Mouse (Mus musculus) limb, embryonic 11.5 days (tissue): ENCODE data around the gene Creb3l2. TPM values are rescaled to one million over a fixed set of nuclear protein-coding genes. Genes with fewer than 3 reads are reported as not detected.
A peak's percentile ranks its signal among the peaks of the same experiment; 100 is the strongest.

ENCODE experiments used
- ATAC-seq: fragments of 200-750 bp; cut with Nextera tagmentation; 2 replicates; pipeline ENCODE4 v1.8.0; 2017; ENCODE audit warnings: low read depth; ENCODE audit not compliant: insufficient number of reproducible peaks, low FRiP score, low TSS enrichment
- DNase-seq: peaks from one replicate; pipeline ENCODE4 v3.0.0-alpha.2; 2015; ENCODE audit warnings: low spot score
- H3K27ac ChIP-seq: fragments of 300-500 bp; sonication (generic); replicated peaks from 2 replicates; pipeline ENCODE4 v1.5.1; 2014; ENCODE audit warnings: low read depth, mild to moderate bottlenecking, low read length
- H3K27me3 ChIP-seq: fragments of 300-500 bp; sonication (generic); 2 replicates; pipeline ENCODE4 v1.6.1; 2014; ENCODE audit warnings: mild to moderate bottlenecking, low read length, mixed read lengths; ENCODE audit not compliant: control insufficient read depth, insufficient read depth
- H3K36me3 ChIP-seq: fragments of 300-500 bp; sonication (generic); 2 replicates; pipeline ENCODE4 v1.6.1; 2014; ENCODE audit warnings: mild to moderate bottlenecking, low read length, moderate library complexity, mixed read lengths; ENCODE audit not compliant: control insufficient read depth, insufficient read depth
- H3K4me1 ChIP-seq: fragments of 300-500 bp; sonication (generic); 2 replicates; pipeline ENCODE4 v1.6.1; 2014; ENCODE audit warnings: low read length, mixed read lengths; ENCODE audit not compliant: control insufficient read depth, insufficient read depth
- H3K4me2 ChIP-seq: fragments of 300-500 bp; sonication (generic); 2 replicates; pipeline ENCODE4 v1.6.1; 2014; ENCODE audit warnings: low read depth, mild to moderate bottlenecking, moderate library complexity; ENCODE audit not compliant: severe bottlenecking
- H3K4me3 ChIP-seq: fragments of 300-500 bp; sonication (generic); 2 replicates; pipeline ENCODE4 v1.5.1; 2014; ENCODE audit warnings: low read depth, low read length
- H3K9ac ChIP-seq: fragments of 300-500 bp; sonication (generic); 2 replicates; pipeline ENCODE4 v1.6.1; 2014; ENCODE audit warnings: mild to moderate bottlenecking, low read length
- H3K9me3 ChIP-seq: fragments of 300-500 bp; sonication (generic); 2 replicates; pipeline ENCODE4 v1.6.1; 2016; ENCODE audit warnings: low read length; ENCODE audit not compliant: control insufficient read depth
- WGBS: fragments of 180-500 bp; shearing (Covaris S2); extraction: QIAGEN DNeasy Blood & Tissue Kit; methylation state at CpG from one replicate; pipeline ENCODE4 v1.1.7; 2014; 5-methylcytosine and 5-hydroxymethylcytosine counted together
- polyA plus RNA-seq: library from polyadenylated mRNA; unstranded; fragments of >200 nt; fragmentation: Nextera tagmentation; extraction: Ambion mirVana; gene quantifications from 2 replicates; pipeline ENCODE4 v1.2.1, GENCODE M21; 2014

The Creb3l2 gene
- polyA plus RNA-seq, 1 experiment from 2014 or later, result 25.2 TPM

DNA sequence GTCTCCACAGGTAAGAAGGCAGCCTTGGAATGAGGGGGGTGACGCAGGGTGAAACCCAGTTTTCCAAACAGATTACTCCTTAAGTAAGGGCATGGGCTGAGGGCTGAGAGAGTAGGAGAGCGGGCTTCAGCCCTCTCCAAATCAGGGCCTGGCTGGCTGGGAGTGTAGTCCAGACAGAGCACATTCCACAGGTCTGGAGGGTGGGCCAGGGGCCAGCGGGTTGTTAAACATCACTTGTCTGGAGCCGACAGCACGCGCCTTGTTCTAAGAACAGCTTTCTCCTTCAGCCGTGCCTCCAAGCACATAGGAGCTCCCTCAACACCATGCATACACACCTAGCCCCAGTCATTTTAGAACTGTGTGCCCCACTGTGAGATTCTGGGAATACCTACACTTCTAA, 26.9 kb downstream of the Creb3l2 start:
- Histone ChIP-seq H3K4me2 (no peak overlapping the region), H3K9me3 (no peaks in the 10 kb centered on the region), H3K4me1 (peaks cover 25% of the 10 kb centered on the region), H3K9ac (no peak overlapping the region), H3K27ac (peak overlapping the region; percentile 38), H3K27me3 (no peaks in the 10 kb centered on the region), H3K4me3 (no peak overlapping the region), H3K36me3 (no peaks in the 10 kb centered on the region)
- ATAC-seq (peak; percentile 86; the same call in 1 of the 2 replicates), DNase-seq (peak; percentile 71)
- 25% methylated on average over 7 of the region's 7 CpGs for WGBS

DNA sequence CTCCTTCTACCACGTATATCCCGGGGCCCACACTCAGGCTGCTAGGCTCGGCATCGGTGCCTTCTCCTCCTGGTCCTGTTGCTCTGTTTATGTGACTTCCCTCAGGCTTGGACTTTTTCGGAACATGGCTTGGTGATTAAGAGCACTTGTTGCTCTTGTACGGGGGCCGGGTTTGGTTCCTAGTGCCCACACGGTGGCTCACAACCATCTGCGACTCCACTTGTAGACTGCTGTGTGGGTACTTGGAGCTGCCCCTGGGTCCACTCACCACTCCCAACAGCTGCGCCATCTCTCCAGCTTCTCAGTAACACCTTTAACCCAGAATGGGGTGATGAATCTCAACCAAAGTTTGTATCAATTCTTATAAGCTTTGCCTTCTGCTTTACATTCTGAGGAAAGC, 27.4 kb downstream of the Creb3l2 start:
- no peak for ATAC-seq
- WGBS, result 91% methylated on average over 10 of the region's 10 CpGs
- peaks cover 21% of the 10 kb centered on the region for H3K4me1 ChIP-seq

DNA sequence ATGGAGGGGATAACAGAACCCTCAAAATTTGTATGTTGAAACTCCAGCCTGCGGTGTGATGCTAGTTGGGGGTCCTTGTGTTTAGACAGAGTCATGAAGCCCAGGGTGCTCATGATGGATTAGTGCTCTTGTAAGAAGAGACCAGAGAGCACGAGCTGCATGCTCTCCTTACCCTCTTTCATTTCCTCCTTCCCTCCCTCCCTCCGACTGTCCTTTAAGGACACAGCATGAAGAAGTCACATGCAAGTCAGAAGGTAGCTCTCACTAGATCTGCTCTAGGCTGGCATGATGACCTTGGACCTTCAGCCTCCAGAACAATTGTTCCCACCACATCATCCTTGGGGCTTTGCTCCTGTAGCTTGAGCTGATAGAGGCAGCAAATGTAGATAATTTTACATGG, 30.2 kb downstream of the Creb3l2 start:
- H3K27me3 ChIP-seq, result no peaks in the 10 kb centered on the region
- no peaks in the 10 kb centered on the region for H3K9me3 ChIP-seq
- no peaks in the 10 kb centered on the region for H3K36me3 ChIP-seq
- H3K4me2 ChIP-seq, result no peak overlapping the region
- no peak for DNase-seq
- H3K27ac ChIP-seq, result no peak overlapping the region
- no peak overlapping the region for H3K9ac ChIP-seq
- no peak overlapping the region for H3K4me3 ChIP-seq
- ATAC-seq, result no peak
- 68% methylated on average over 3 of the region's 3 CpGs for WGBS
- H3K4me1 ChIP-seq, result peaks cover 18% of the 10 kb centered on the region

More for the DNA sequence above, 27.4 kb downstream of the Creb3l2 start:
- Histone ChIP-seq H3K4me3 (no peak overlapping the region), H3K9me3 (no peaks in the 10 kb centered on the region), H3K9ac (no peak overlapping the region), H3K4me2 (no peak overlapping the region), H3K36me3 (no peaks in the 10 kb centered on the region), H3K27me3 (no peaks in the 10 kb centered on the region), H3K27ac (peak overlapping the region; percentile 38; the same call in 1 of the 2 replicates)
- no peak for DNase-seq

DNA sequence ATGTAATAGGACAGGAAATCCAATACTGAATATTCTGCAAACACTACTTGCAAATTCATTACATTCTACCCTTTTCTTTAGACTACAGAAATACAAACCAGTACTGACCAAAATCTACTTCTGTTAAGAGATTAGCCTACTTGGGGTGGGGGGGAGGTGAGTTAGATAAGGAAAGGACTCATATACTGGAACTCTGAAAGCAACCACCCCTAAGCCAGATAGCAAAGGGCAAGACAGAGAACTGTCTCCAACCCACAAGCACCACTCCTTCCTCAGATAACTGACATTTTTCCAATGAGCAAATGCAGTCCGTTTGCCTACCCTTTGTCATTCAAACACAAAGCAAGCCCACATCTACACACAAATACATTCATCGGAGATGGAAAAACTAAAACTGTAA, 32.1 kb downstream of the Creb3l2 start:
- Histone ChIP-seq H3K36me3 (no peaks in the 10 kb centered on the region), H3K27ac (no peak overlapping the region), H3K4me2 (no peak overlapping the region), H3K9ac (no peak overlapping the region), H3K27me3 (no peaks in the 10 kb centered on the region), H3K4me3 (no peak overlapping the region), H3K4me1 (peaks cover 11% of the 10 kb centered on the region), H3K9me3 (no peaks in the 10 kb centered on the region)
- ATAC-seq (no peak), DNase-seq (no peak)
- 92% methylated on average over 2 of the region's 2 CpGs for WGBS

DNA sequence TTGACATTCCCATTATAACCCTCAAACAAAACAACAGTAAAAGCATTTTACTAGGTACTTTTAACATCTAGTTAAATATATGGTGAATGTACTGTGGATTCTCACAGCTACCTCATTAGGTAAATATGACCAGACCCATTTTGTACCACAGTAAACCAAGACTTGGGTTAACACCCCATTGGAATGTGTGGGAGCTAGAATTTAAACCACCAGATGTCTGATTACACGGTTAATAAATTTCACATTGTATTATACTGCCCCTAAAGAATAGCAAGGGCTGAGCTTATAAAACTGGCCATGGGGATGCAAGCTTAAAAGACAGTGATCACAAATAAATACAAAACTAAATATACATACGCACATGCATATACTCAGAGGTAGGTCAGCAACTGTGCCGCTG, 34.1 kb downstream of the Creb3l2 start:
- Histone ChIP-seq H3K27me3 (no peaks in the 10 kb centered on the region), H3K4me2 (no peak overlapping the region), H3K27ac (no peak overlapping the region), H3K36me3 (no peaks in the 10 kb centered on the region), H3K4me1 (peaks cover 13% of the 10 kb centered on the region), H3K9ac (no peak overlapping the region), H3K4me3 (no peak overlapping the region), H3K9me3 (no peaks in the 10 kb centered on the region)
- ATAC-seq (no peak), DNase-seq (no peak)
- 84% methylated on average over 3 of the region's 3 CpGs for WGBS

DNA sequence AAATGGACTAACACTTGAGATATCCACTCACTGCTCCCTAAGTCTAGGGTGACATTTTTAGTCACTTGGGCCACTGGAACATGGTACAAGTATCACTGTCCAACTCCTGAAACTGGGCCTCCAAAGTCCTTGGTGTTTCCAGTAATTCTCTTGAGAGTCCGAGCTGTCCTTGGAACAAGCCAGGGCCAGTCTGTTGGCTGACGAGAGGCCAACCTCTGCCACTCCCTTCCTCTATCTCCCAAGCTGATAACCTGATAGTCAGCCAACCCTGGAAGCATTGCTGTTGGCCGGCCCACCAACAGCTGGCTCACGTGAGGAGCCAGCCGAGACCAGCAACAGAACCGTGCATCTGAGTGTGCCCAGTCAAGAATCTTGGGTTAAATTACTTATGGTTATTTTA, 35.0 kb downstream of the Creb3l2 start:
- no peak overlapping the region for H3K4me2 ChIP-seq
- 89% methylated on average over 6 of the region's 6 CpGs for WGBS
- H3K27me3 ChIP-seq, result no peaks in the 10 kb centered on the region
- H3K9me3 ChIP-seq, result no peaks in the 10 kb centered on the region
- ATAC-seq, result no peak
- H3K4me3 ChIP-seq, result no peak overlapping the region
- no peak overlapping the region for H3K27ac ChIP-seq
- H3K9ac ChIP-seq, result no peak overlapping the region
- H3K36me3 ChIP-seq, result no peaks in the 10 kb centered on the region
- DNase-seq, result no peak
- H3K4me1 ChIP-seq, result peaks cover 19% of the 10 kb centered on the region

DNA sequence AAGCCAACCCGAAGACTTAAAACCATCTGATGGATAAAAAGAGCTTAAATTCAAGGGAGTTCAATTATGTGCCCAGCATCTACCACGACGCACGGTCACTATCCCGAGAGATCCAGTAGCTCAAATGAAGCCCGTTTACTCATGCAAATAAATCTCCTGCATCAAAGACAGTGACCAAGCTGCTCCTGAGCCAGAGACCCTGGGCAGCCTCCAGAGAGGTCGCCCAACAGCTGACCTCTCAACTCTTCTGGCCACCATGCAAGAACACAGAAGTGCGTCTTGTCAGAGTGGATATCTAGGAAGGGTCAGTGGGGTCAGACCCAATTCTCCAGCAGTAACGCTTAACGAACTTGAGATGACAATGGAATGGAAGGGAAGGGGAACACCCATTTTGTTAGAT, 35.9 kb downstream of the Creb3l2 start:
- H3K4me1 ChIP-seq, result peaks cover 25% of the 10 kb centered on the region
- H3K27me3 ChIP-seq, result no peaks in the 10 kb centered on the region
- no peak overlapping the region for H3K9ac ChIP-seq
- no peaks in the 10 kb centered on the region for H3K36me3 ChIP-seq
- ATAC-seq (no peak), DNase-seq (no peak)
- no peak overlapping the region for H3K4me3 ChIP-seq
- no peak overlapping the region for H3K27ac ChIP-seq
- H3K9me3 ChIP-seq, result no peaks in the 10 kb centered on the region
- H3K4me2 ChIP-seq, result no peak overlapping the region
- 36% methylated on average over 10 of the region's 10 CpGs for WGBS

DNA sequence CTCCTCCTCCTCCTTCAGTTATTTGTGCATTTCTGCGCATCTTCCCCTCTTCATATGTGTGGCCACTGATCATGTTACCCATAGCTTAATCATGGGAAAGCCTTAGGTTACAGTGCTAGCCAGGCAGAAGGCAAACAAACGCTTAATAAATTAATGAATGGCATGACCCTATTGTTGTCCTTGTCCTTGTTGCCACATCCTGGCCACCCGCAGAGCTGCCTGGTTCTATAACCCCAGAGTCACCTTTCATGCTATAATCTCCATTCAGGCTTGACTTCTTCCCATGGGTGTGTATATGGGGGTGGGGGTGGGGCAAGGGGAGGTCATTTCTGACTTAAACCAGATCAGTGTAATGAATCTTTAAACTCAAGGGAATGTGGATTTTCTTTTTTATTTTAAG, 37.6 kb downstream of the Creb3l2 start:
- Histone ChIP-seq H3K27me3 (no peaks in the 10 kb centered on the region), H3K9ac (no peak overlapping the region), H3K4me1 (peaks cover 26% of the 10 kb centered on the region), H3K9me3 (no peaks in the 10 kb centered on the region), H3K4me2 (no peak overlapping the region), H3K27ac (no peak overlapping the region), H3K4me3 (no peak overlapping the region), H3K36me3 (no peaks in the 10 kb centered on the region)
- DNase-seq (no peak), ATAC-seq (no peak)
- 63% methylated on average over 3 of the region's 3 CpGs for WGBS

DNA sequence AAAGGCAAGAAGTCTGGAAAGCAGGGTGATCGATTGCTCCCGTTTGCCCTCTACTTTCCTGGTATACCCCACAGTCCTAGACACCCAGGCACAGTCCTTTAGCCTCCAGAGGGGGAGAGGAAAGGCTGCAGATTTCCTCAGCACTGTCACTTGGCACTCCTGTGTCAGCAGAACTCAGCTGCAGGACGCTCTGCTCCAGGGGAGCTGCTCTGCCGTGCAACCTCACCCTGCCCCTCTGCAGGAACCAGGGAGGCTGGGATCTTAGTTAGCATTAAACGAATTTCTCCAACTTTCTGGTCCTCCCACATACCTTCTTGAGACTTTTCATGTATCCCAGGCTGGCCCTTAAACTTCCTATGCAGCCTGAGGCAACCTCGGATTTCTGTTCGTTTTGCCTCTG, 40.0 kb downstream of the Creb3l2 start:
- no peak overlapping the region for H3K4me3 ChIP-seq
- no peak overlapping the region for H3K27ac ChIP-seq
- no peak for ATAC-seq
- no peak overlapping the region for H3K9ac ChIP-seq
- H3K27me3 ChIP-seq, result no peaks in the 10 kb centered on the region
- WGBS, result 49% methylated on average over 7 of the region's 7 CpGs
- peaks cover 20% of the 10 kb centered on the region for H3K4me1 ChIP-seq
- no peak overlapping the region for H3K4me2 ChIP-seq
- no peaks in the 10 kb centered on the region for H3K9me3 ChIP-seq
- H3K36me3 ChIP-seq, result no peaks in the 10 kb centered on the region
- DNase-seq, result no peak
